Mouse (Mus musculus): Measurements from ENCODE around the gene Map3k5. TPM values are rescaled to one million over a fixed set of nuclear protein-coding genes. Genes with fewer than 3 reads are reported as not detected.

Map3k5 gene
- total RNA-seq, 1 experiment from 2014 or later = 22.0 TPM

DNA sequence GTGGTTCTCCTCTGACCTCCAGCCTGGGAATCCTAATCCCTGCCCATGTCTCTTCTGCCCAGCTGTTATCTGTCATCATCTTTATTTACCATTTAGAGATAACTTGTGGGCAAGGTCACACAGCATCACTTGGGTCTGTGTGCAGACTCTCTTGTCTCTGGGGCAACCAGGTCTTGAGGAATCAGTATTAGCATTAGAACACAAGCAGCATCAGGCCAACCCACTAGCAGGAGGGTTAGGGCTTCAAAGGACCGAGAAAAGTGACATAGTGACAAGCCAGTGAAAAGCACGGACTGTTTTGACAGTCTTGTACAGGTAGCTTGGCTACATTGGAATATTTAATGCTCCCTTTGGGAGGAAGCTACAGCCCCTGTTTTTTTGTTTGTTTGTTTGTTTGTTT is 153.6 kb downstream of the Map3k5 start:
- ATAC-seq (replicated peaks; ENCODE audit: low read depth, poor library complexity, severe bottlenecking) = no peak

DNA sequence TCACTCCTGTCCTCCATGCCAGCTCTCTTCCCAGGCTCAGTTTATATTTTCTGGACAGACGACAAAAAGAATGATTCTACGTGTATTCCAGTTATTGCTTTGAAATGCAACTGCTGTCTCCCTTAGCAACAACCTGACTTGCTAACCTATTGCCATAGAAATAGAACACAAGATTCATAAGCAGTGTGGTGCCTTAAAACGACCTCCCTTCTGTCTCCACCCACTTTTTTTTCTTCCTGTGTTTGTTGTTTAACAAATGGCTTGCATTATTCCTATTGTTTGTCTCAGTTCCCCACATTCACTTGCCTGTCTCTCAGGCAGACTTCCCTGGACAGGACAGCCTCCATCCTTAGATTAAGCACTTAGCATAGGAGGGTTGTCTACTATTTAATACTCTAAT is 154.8 kb downstream of the Map3k5 start:
- no peak for ATAC-seq (replicated peaks; ENCODE audit: low read depth, poor library complexity, severe bottlenecking)

DNA sequence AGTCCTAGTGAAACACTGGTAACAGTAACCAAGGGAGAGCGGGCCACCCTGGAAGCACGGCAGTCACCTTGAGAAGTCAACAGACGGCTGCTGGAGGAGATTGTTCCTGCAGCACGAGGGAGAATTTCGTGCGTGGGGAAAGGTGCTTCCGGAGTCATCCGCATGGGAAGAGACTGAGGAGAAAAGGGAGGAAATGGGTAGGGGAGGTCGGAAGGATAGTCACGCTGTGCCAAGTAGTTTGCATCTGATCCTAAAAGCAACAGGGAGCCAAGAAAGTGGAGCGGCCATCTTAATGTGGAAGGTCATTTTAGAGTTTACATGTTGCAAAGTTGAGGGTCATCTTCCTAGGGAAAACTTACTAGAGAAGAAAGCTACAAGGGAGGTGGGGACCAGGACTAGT is 155.9 kb downstream of the Map3k5 start:
- no peak for ATAC-seq (replicated peaks; ENCODE audit: low read depth, poor library complexity, severe bottlenecking)

DNA sequence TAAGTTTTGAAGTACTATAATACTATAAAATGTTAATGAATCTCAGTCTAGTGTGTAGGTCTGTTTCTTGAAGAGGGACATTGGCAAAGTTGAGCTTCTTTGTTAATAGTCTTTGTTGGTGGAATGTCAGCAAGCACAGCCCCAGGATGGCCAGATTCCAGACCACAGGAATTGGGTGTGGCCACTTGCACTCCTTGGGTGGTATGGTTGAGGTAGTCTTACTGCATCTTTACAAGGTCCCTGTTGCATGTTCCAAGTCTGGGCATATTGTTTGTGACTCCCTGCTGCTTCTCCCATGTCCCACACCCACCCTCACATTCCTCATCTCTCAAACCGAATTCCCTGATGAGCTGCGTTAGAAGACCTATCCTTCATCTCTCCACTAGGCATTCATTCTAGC is 157.1 kb downstream of the Map3k5 start:
- ATAC-seq (replicated peaks; ENCODE audit: low read depth, poor library complexity, severe bottlenecking) = no peak

DNA sequence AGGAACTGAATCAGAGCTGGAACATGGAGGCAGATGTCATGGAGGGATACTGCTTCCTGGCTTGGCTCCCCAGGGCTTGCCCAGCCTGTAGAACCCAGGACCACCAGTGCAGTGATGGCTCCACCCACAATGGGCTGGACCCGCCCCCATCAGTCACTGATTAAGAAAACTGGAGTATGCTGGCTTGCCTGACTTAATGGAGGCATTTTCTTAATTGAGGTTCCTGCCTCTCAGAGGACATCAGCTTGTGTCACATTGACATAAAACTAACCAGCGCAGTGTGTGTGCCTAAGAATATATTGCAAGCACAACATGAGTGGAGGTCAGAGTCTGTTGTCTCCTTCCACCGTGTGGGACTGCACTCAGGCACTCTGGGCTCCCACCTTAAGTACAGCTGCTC is 158.1 kb downstream of the Map3k5 start:
- no peak for ATAC-seq (replicated peaks; ENCODE audit: low read depth, poor library complexity, severe bottlenecking)

DNA sequence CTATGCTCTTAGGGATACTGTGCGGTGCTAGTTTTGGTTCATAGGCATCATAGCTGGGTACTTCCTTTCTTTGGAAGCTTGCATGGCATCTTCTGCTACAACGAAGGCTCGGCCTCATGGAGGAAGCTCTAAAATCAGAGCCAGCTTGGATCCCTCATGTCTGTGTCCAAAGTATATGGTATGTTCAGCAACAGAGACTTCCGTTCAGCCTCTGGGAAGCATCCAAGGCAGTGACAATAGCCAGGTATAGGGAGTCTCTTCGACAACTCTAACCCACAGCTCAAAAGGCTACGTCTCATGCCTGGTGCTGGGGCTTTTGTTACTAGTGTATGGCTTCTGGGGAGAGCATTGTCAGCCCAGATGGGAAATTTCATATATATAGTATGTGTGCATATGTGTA is 167.2 kb downstream of the Map3k5 start:
- no peak for ATAC-seq (replicated peaks; ENCODE audit: low read depth, poor library complexity, severe bottlenecking)

DNA sequence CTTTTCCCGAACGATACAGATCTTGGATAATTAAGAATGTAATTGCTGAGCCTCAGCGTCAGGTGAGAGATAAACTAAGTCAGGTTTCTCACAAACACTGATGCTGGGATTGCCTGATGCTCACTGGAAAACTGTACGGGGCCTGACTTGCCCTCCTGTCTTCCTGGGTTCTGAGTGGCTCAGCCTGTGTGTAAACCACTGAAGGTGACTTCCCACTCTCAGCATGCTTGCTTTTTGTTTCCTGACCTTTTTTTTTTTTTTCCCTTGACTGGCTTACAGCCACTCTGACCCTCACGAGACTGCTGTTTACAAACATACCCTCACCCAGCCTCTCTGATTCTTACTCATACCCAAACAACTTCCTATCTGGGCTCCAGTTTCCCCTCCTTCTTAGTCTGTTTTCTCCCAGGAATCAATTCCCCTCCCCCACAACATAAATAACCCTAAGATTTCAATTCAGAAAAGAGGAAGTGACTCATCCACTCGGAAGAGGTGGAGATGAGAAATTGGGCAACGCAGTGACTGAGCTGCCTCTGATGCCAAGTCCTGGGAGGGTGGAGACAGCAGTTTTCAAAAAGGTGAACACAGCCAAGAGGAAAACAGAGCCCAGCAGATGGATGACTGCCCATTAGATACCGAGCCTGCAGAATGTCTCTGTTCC is 170.1 kb downstream of the Map3k5 start:
- peak; percentile 95 for ATAC-seq (replicated peaks; ENCODE audit: low read depth, poor library complexity, severe bottlenecking)

DNA sequence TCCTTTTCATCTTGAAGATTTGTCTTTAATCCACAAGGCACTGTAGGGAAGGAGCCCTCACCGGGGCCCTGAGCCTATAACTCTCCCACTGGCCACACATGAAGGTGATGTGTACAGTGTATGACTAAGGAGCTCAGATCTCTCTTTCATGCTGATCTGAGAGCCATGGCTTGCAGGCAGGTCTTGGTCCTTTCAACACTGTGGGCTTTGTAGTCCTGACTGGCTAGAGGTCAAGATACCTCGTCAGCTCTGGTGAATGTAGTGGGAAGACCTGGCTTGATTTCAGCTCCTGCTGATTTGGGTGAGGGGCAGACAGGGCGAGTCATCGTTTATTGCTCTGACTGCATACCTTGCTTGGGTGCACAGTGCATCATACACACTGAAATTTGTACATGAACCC is 171.3 kb downstream of the Map3k5 start:
- no peak for ATAC-seq (replicated peaks; ENCODE audit: low read depth, poor library complexity, severe bottlenecking)

DNA sequence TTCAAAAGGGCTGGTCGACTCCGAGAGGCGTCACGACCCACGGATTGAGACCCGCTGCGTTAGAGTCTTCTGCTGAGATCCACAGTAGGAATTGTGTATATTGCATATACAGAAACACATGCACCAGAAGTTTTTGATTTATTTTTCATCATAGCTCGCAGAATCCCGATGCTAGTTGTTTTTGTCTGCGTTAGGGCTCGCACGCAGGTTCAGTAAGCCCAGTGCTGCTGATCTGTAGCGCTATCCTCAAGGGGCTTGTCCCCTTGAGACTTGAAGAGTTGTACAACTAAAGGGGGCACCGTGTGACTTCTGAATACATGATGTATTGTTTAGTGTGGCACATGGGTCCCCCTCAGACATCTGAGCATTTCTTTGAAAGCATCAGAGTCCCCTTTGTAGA is 172.8 kb downstream of the Map3k5 start:
- no peak for ATAC-seq (replicated peaks; ENCODE audit: low read depth, poor library complexity, severe bottlenecking)

DNA sequence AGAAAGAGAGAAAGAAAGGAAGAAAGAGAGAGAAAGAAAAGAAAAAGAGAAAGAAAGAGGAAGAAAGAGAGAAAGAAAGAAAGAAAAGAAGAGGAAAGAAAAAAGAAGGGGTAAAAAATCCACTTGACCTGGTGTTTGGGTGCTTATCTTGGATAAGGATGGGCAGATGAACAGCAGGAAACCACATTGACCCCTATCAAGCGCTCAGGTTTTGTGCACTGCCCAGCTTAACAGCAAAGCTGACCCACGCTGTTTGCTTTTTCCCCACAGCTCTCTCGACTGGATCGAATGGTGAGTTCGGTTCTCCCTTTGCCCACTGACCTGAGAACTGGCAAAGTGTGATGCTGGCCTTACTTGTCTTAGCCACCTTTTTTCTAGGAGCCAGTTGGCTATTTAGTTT is 177.2 kb downstream of the Map3k5 start:
- 0 out of 2 replicates have a peak, but pooled peaks have one; percentile 32 for ATAC-seq (replicated peaks; ENCODE audit: low read depth, poor library complexity, severe bottlenecking)

DNA sequence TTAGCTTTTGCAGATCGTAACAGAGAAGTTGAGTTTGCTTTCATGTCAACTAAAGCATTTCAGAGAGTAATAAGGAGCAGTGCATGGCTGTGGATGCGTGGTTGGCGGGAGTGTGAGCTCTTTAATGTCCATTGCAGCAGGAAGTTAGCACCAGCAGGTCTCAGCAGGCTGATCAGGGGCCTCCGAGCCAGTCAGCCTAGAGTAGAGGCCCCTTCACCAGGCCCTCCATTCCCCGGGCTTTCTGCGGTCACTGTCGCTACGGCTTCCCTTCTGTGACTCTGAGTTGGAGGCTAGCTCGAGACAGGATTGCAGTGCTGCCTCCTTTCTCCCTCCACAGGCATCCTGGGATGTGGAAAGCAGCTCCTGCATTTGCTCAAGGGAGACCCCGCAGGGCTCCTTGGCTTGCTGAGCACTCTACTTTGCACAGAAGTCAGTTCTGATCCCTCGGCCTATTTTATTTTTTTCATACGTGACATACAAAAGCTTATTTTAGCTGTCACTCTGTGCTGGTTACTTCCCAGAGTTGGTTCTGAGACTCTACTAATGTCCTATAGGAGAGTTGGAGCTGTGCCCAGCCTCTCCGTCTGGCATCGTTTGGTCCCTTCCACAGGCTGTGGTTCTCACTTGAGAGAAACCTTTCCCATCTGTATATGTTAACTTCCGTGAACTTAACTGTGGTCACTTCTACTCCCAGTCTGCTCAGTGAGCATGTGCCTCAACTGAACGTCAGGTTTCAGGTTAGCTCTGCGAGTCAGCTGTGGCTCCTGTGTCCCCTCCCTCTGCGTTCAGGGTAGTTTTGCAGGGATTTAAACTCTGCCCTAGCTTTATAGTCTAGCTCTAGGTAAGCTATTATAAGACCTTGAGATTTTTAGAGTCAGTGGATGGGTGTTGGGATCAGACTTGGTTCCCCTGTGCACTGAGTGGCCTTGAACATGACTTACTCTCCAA is 178.0 kb downstream of the Map3k5 start:
- no peak for ATAC-seq (replicated peaks; ENCODE audit: low read depth, poor library complexity, severe bottlenecking)

DNA sequence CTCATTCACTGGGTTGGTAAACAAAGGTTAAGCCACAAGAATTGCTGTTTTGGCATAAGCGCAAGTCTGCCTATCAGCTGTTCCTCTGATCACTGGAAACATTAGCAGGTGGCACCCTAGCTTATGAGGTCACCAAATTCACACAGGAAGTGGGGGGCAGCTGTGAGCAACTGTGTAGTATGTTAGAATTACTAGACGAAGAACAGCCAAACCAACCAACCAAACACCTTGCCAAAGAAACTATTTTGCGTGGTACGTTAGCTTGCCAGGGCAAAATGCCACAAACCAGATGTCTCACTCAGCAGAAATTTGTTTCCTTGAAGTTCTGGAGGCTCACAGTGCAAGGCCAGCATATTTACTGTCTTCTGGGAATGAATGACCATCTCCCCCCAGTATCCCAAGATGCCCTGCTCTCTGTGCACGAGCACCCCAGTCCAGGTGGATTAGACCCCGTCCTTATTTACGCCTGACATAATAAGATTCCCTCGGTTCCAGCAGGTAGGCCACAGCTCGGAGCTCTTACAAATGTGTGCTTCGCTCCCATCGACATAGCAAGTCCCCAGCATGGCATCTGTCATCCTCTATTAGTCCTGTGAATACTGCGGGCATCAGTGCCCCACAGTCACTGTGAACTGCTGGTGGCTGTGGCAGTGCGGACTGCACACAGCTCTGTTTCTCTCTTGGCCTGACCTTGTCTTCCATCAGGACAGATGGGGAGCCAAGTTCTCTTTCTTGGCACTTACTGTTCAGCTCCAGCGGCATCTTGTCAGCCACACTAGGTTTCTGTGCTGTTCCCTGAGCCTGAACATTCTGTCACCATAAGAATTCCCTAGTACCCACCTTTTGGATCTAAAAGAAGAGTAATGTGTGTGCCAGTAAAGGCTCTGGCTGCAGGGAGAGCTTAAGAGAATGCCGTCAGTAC is 185.5 kb downstream of the Map3k5 start:
- ATAC-seq (replicated peaks; ENCODE audit: low read depth, poor library complexity, severe bottlenecking) = no peak

DNA sequence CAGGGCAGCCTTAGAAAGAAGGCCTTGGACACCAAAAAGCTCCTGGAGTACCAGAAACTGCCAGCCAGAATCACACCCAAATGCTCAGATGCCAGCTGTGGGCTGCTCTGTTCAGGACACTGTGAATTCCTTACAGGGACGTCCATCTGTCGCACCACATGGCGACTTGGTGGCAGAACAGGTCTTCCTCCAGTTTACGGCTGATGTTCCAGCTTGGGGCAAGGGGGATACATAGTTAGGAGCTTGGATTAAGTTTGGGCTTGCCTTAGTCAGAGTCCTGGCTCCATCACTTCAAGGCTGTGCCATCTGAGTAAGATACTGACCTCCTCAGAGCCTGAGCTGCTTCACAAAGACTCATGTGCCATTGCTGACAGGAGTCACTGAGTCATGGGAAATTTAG is 187.7 kb downstream of the Map3k5 start:
- no peak for ATAC-seq (replicated peaks; ENCODE audit: low read depth, poor library complexity, severe bottlenecking)

DNA sequence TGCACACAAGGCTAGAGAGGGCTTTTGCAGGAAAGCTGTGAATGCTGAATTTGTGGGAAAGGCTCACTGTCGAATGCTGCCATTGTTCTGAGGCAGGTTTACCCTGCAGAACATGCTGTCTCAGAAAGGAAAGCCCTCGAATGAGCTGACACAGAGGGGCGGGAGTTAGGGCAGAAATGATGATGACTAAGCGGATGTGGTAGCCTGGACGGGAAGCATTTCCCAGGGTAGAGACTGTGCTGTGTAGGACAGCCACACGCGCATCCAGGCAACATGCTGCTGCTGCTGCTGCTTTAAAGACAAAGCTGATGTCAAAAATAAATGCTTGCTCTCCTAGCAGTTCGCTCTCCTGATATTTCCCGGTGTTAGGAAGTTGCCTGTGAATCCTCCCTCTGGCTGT is 189.1 kb downstream of the Map3k5 start:
- ATAC-seq (replicated peaks; ENCODE audit: low read depth, poor library complexity, severe bottlenecking) = peak; percentile 94

DNA sequence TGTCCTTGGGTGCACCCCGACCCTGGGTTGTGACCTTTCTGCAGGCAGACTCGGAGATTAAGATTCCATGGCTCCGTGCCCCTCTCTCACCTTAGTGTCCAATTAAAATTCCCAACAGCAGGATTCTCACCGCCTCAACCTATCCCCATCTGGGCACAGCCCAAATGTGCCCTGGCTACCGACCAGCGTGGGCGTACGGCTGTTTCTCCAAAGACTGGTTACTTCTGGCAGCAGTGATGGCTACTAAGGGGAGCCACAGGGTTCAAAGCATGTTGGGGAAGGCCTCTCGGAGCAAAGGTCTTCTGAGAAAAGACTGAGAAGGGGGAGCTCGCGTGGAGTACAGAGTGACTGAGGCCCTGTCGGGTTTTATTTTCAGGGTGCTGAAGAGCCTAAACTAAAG is 190.3 kb downstream of the Map3k5 start:
- no peak for ATAC-seq (replicated peaks; ENCODE audit: low read depth, poor library complexity, severe bottlenecking)

DNA sequence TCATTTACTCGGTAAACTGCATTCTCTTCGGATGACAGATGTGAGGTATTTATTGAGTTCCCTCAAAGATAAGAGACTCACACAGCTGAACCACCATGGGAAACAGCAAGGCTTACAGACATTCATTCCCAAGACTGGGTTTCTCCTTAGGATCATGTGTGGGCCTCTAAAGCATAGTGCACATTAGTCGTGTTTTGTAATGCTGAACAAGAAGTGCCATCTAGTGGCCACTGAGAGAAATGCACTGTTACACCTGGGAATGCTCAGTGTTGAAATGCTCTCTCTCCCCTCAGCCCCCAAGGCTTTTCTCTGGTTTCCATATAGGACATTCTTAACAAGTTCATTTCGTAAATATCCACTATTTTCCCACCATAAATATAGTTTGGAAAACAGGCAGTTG is 191.0 kb downstream of the Map3k5 start:
- peak; percentile 72 for ATAC-seq (replicated peaks; ENCODE audit: low read depth, poor library complexity, severe bottlenecking)

DNA sequence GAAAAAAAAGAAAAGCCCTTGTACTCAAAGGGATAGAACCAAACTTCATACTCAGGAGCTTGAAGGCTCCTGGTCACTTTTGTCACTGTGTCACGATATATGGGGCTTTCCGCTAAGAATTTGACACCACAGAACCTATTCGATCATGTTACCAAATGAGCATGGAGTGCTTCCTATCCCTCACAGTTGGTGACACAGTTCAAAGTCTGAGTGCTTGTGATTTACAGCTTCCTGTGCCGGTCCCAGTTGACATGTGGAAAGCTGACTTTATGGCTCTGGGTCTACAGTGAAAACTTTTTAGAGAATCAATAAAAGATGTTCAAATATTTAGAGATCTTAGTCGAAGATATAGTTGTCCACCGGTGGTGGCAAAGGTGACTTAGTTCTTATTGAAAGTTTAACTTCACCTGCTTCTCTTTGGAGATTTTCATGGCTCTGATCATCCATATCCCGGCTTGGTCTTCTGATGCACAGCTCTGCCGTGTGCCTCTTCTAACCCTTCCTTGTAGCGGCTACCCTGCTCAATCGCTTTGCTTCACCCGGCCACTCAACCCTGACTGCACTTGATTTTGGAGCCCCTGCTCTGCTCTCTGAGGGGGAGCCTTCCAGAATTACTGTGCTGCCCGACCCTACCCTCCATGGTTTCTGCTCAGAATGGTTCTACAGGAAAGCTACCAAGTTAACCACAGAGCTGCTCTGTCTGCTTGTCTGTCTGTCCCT is 198.8 kb downstream of the Map3k5 start:
- 0 out of 2 replicates have a peak, but pooled peaks have one; percentile 20 for ATAC-seq (replicated peaks; ENCODE audit: low read depth, poor library complexity, severe bottlenecking)

DNA sequence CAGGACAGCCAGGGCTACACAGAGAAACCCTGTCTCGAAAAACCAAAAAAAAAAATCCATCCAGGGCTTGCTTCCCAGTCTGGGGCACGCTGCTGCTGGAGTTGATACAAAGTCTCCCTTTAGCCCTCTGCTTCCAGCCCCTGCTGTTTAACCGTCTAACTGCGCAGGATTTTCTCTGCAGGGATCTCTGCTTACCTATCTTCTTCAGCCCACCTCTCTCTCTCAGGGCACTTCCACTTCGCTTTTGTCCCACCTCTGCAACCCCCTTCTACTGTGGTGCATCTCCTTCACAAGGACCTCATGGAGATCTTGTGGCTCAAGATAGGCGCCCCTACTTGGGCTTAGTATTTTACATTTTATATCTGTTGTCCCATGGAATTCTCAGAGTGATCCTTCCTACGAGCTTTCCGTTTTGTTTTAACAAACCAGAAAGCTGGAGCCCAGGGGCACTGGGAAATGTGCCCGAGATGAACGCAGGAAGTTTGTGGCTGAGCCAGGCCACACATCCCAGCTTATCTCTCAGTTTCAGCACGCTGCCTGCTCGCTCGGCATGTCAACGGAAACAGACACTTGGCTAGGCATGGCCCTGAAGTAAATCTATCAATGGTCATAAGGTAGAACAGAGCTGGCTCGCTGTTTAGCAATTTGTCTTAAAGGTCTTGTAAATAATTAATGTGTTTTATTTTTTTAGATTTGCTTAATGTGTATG is 201.2 kb downstream of the Map3k5 start:
- ATAC-seq (replicated peaks; ENCODE audit: low read depth, poor library complexity, severe bottlenecking) = peak; percentile 89

DNA sequence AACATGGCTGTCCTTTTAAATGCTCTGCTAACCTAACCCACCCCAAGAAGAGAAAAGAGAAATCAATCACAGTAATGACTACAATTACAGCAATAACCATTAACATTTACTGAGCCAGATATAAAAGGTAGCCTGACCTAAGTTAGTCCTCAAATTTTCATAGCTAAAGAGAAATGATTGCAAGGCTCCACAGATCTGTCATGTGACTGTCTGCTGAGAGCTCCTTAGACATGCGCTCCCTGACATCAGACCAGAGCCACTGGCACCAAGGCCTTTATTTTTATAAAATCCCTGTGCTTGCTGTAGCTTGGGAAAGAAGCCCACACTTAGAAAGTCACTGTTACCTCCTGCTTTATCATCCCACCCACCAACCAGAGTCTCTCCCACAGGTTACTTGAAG is 202.2 kb downstream of the Map3k5 start:
- ATAC-seq (replicated peaks; ENCODE audit: low read depth, poor library complexity, severe bottlenecking) = no peak
